Mouse (Mus musculus) cerebellum, adult 2 months (tissue): ENCODE results near the gene Daam1.

Experiments
- CTCF ChIP-seq: fragments of 200-500 bp; IDR thresholded peaks from 2 replicates; pipeline ENCODE4 v1.5.1; 2011; ENCODE audit warnings: low read depth, mild to moderate bottlenecking, control low read depth, low read length, moderate library complexity, borderline replicate concordance; ENCODE audit not compliant: insufficient read depth
- POLR2A ChIP-seq: fragments of 200-500 bp; IDR thresholded peaks from 2 replicates; pipeline ENCODE4 v1.6.1; 2011; ENCODE audit warnings: low read length, control low read depth, borderline replicate concordance; ENCODE audit not compliant: insufficient read depth

- no peak for TF ChIP-seq POLR2A
- no peak for TF ChIP-seq CTCF
Observed at GRCm38 (mm10) chr12:72009051-72009902, 178.4 kb downstream of the Daam1 start.
